Comparison of ENCODE assay signal across 10 mouse cellular contexts in genomic region chr15:36854900-36855321, GRCm38 (mm10).
A peak's percentile ranks its signal among the peaks of the same experiment; 100 is the strongest.
DNase-seq lines count a peak whose midpoint lies in the region; ATAC-seq and TF ChIP-seq lines count a peak whose summit lies in the region.
"Had no signal": no experiment of that assay in that cellular context is flagged by ENCODE, and none has a peak within 500 bp of the region (broad histone marks: within the 10 kb centered on the region; RNA-seq: fewer than 3 reads in every experiment).

No protein-coding gene starts in this region.

- H3K27ac ChIP-seq in layer of hippocampus, adult 2 months: peak overlapping the region; percentile 73
- H3K27ac ChIP-seq in neural tube, embryonic 15.5 days (replicated peaks): no peak overlapping the region

- 0 out of 2 replicates have a peak, but pooled peaks cover 9% of the 10 kb centered on the region for H3K4me1 ChIP-seq in neural tube, embryonic 15.5 days

- no peak overlapping the region for H3K9ac ChIP-seq in neural tube, embryonic 15.5 days (replicated peaks)

- no peak for DNase-seq in layer of hippocampus, adult 2 months (ENCODE audit: low spot score in 2 of 2)
- DNase-seq in layer of hippocampus, adult 9-10 months (ENCODE audit: low spot score): no peak
- DNase-seq in adrenal gland, postnatal 10 days: peak; percentile 41
- DNase-seq in fibroblast of lung, adult 2 months (ENCODE audit: low read depth): peak; percentile 97
- peak; percentile 74 for DNase-seq in lung, postnatal 10 days
- DNase-seq in gastrocnemius, postnatal 36 days: no peak
- DNase-seq in right cerebral cortex, postnatal 4 days: no peak
- DNase-seq: gastrocnemius, postnatal 25 days had no signal

- H3K36me3 ChIP-seq in neural tube, embryonic 15.5 days: no peaks in the 10 kb centered on the region
- H3K36me3 ChIP-seq: G1E had no signal

- H3K9me3 ChIP-seq in neural tube, embryonic 15.5 days (replicated peaks): no peaks in the 10 kb centered on the region
- H3K9me3 ChIP-seq: G1E had no signal

- no peak overlapping the region for H3K4me2 ChIP-seq in neural tube, embryonic 15.5 days

- no peak overlapping the region for H3K4me3 ChIP-seq in layer of hippocampus, adult 2 months
- no peak overlapping the region for H3K4me3 ChIP-seq in neural tube, embryonic 15.5 days (replicated peaks)

- no peak for ATAC-seq in neural tube, embryonic 15.5 days (ENCODE audit: low FRiP score)

- 65% methylated on average over 6 of the region's 6 CpGs for WGBS in neural tube, embryonic 15.5 days

- no peak for TF ChIP-seq CTCF in layer of hippocampus, adult 2 months (conservative IDR thresholded peaks at IDR 0.05)

- no peaks in the 10 kb centered on the region for H3K27me3 ChIP-seq in neural tube, embryonic 15.5 days (replicated peaks)

- intact Hi-C loops in gastrocnemius, postnatal 36 days (cut with DNase I): no loop called here

Comparison
In these comparisons a context has a peak if more than half of its experiments do, and no peak if none do; other contexts are left out.
1. DNase-seq: peak in adrenal gland, postnatal 10 days (single experiment), fibroblast of lung, adult 2 months (single experiment) and lung, postnatal 10 days (single experiment); none in layer of hippocampus, adult 2 months (0 of 2), layer of hippocampus, adult 9-10 months (single experiment), gastrocnemius, postnatal 36 days (0 of 2) and right cerebral cortex, postnatal 4 days (single experiment).